Mouse (Mus musculus) cerebellum, adult 2 months (tissue): Measurements from ENCODE around the gene Apol6.

ENCODE experiments used
- CTCF ChIP-seq: fragments of 200-500 bp; IDR thresholded peaks from 2 replicates; pipeline ENCODE4 v1.5.1; 2011; ENCODE audit warnings: low read depth, mild to moderate bottlenecking, control low read depth, low read length, moderate library complexity, borderline replicate concordance; ENCODE audit not compliant: insufficient read depth
- POLR2A ChIP-seq: fragments of 200-500 bp; IDR thresholded peaks from 2 replicates; pipeline ENCODE4 v1.6.1; 2011; ENCODE audit warnings: low read length, control low read depth, borderline replicate concordance; ENCODE audit not compliant: insufficient read depth

- TF ChIP-seq CTCF (no peak), POLR2A (no peak)
Measured at GRCm38 (mm10) chr15:77097358-77097757, 52.8 kb downstream of the Apol6 start.
